Mouse (Mus musculus) MEL (cell line): ENCODE results near the gene Polr1d. TPM values are rescaled to one million over a fixed set of nuclear protein-coding genes. Genes with fewer than 3 reads are reported as not detected.

ENCODE experiments used
- DNase-seq: peaks from one replicate; pipeline ENCODE4 v3.0.0; 2011; ENCODE audit warnings: low read depth, low spot score
- H3K27ac ChIP-seq: 2 replicates; pipeline ENCODE4 v1.5.1; 2012; ENCODE audit warnings: low read depth, mild to moderate bottlenecking, control low read depth, low read length, moderate library complexity; ENCODE audit not compliant: control insufficient read depth
- H3K27me3 ChIP-seq, 2 experiments: fragments of 150-350 bp in 1 of 2; sonication (generic) in 1 of 2; 2 replicates each; pipeline ENCODE4 v1.6.1; 2012; ENCODE audit warnings: low read length in 2 of 2, mild to moderate bottlenecking in 2 of 2, improper control_type of control experiment in 1 of 2, moderate library complexity in 1 of 2; ENCODE audit not compliant: insufficient read depth in 2 of 2, control insufficient read depth in 1 of 2
- H3K36me3 ChIP-seq, 2 experiments: 2 replicates each; pipeline ENCODE4 v1.6.1; 2012 to 2014; ENCODE audit warnings: low read length in 2 of 2, improper control_type of control experiment in 1 of 2, inconsistent platforms in 1 of 2, mild to moderate bottlenecking in 1 of 2; ENCODE audit not compliant: insufficient read depth in 2 of 2, control insufficient read depth in 1 of 2
- H3K4me1 ChIP-seq, 2 experiments: fragments of 150-350 bp in 1 of 2; sonication (generic) in 1 of 2; 2 replicates each; pipeline ENCODE4 v1.6.1; 2012; ENCODE audit warnings: low read length in 2 of 2, improper control_type of control experiment in 1 of 2, mild to moderate bottlenecking in 1 of 2; ENCODE audit not compliant: insufficient read depth in 2 of 2, control insufficient read depth in 1 of 2
- H3K4me3 ChIP-seq, 2 experiments: fragments of 150-350 bp in 1 of 2; sonication (generic) in 1 of 2; 2 replicates each; pipeline ENCODE4 v1.5.1; 2012; ENCODE audit warnings: low read depth in 2 of 2, low read length in 2 of 2, mild to moderate bottlenecking in 2 of 2, moderate library complexity in 2 of 2, control low read depth in 1 of 2, improper control_type of control experiment in 1 of 2; ENCODE audit not compliant: control insufficient read depth in 1 of 2, insufficient read depth in 1 of 2
- H3K79me2 ChIP-seq: 2 replicates; pipeline ENCODE4 v1.6.1; 2012; ENCODE audit warnings: mild to moderate bottlenecking, low read length, moderate library complexity; ENCODE audit not compliant: control insufficient read depth, poor library complexity, insufficient read depth
- H3K9ac ChIP-seq: 2 replicates; pipeline ENCODE4 v1.6.1; 2012; ENCODE audit warnings: low read depth, mild to moderate bottlenecking, control low read depth, low read length, moderate library complexity; ENCODE audit not compliant: control insufficient read depth, poor library complexity, severe bottlenecking
- H3K9me3 ChIP-seq: fragments of 150-350 bp; sonication (generic); replicated peaks from 2 replicates; pipeline ENCODE4 v1.6.1; 2012; ENCODE audit warnings: mild to moderate bottlenecking, low read length, improper control_type of control experiment, moderate library complexity; ENCODE audit not compliant: insufficient read depth
- CHD1 ChIP-seq: IDR thresholded peaks from 2 replicates; pipeline ENCODE4 v1.6.1; 2012; ENCODE audit warnings: low read depth, mild to moderate bottlenecking, inconsistent platforms, low read length, improper control_type of control experiment
- CHD2 ChIP-seq: IDR thresholded peaks from 2 replicates; pipeline ENCODE4 v1.6.1; 2011; ENCODE audit warnings: low read length, improper control_type of control experiment
- E2F4 ChIP-seq: IDR thresholded peaks from 2 replicates; pipeline ENCODE4 v1.6.1; 2011; ENCODE audit warnings: low read depth, low read length, improper control_type of control experiment, borderline replicate concordance
- GATA1 ChIP-seq: IDR thresholded peaks from 2 replicates; pipeline ENCODE4 v1.6.1; 2011; ENCODE audit warnings: low read depth, low read length, improper control_type of control experiment
- HCFC1 ChIP-seq: IDR thresholded peaks from 2 replicates; pipeline ENCODE4 v1.6.1; 2012; ENCODE audit warnings: low read depth, mild to moderate bottlenecking, inconsistent platforms, low read length, improper control_type of control experiment, moderate library complexity
- KAT2A ChIP-seq: conservative IDR thresholded peaks from 2 replicates; pipeline ENCODE4 v1.6.1; 2012; ENCODE audit warnings: low read depth, low read length, improper control_type of control experiment, inconsistent platforms
- MEF2A ChIP-seq: IDR thresholded peaks from 2 replicates; pipeline ENCODE4 v1.6.1; 2014; ENCODE audit warnings: low read depth, mild to moderate bottlenecking, inconsistent platforms, low read length, improper control_type of control experiment; ENCODE audit not compliant: poor library complexity, insufficient replicate concordance, severe bottlenecking; ENCODE audit errors: extremely low read depth
- MXI1 ChIP-seq: IDR thresholded peaks from 2 replicates; pipeline ENCODE4 v1.6.1; 2011; ENCODE audit warnings: mild to moderate bottlenecking, low read depth, low read length, improper control_type of control experiment
- MYB ChIP-seq: IDR thresholded peaks from 2 replicates; pipeline ENCODE4 v1.6.1; 2011; ENCODE audit warnings: mild to moderate bottlenecking, low read depth, low read length, improper control_type of control experiment
- MYC ChIP-seq: IDR thresholded peaks from 2 replicates; pipeline ENCODE4 v1.6.1; 2011; ENCODE audit warnings: low read depth, mild to moderate bottlenecking, low read length, improper control_type of control experiment, moderate library complexity
- NELFE ChIP-seq: IDR thresholded peaks from 2 replicates; pipeline ENCODE4 v1.6.1; 2011; ENCODE audit warnings: low read depth, low read length, improper control_type of control experiment
- POLR2AphosphoS2 ChIP-seq: IDR thresholded peaks from 2 replicates; pipeline ENCODE4 v1.6.1; 2011; ENCODE audit warnings: low read length, improper control_type of control experiment
- SIN3A ChIP-seq: IDR thresholded peaks from 2 replicates; pipeline ENCODE4 v1.6.1; 2012; ENCODE audit warnings: low read length, improper control_type of control experiment, inconsistent platforms
- UBTF ChIP-seq: IDR thresholded peaks from 2 replicates; pipeline ENCODE4 v1.6.1; 2012; ENCODE audit warnings: low read depth, mild to moderate bottlenecking, inconsistent platforms, low read length, improper control_type of control experiment, moderate library complexity, borderline replicate concordance; ENCODE audit not compliant: insufficient read depth
- USF2 ChIP-seq, 2 experiments: IDR thresholded peaks; 2 replicates each; pipeline ENCODE4 v1.6.1; 2011 to 2012; ENCODE audit warnings: improper control_type of control experiment in 2 of 2, low read length in 2 of 2, borderline replicate concordance in 1 of 2, inconsistent platforms in 1 of 2, low read depth in 1 of 2, mild to moderate bottlenecking in 1 of 2; ENCODE audit not compliant: insufficient read depth in 1 of 2
- polyA plus RNA-seq, 2 experiments: library from polyadenylated mRNA; stranded (reverse) in 1 of 2; unstranded in 1 of 2; fragments of >175 nt in 1 of 2; fragments of >200 nt in 1 of 2; gene quantifications; 2 replicates each; pipeline versions ENCODE4 v1.2.1 to v1.2.4; 2012; ENCODE audit warnings: low replicate concordance in 2 of 2, low read depth in 1 of 2; ENCODE audit not compliant: insufficient read length in 2 of 2, insufficient read depth in 1 of 2, missing spikeins in 1 of 2
- total RNA-seq: library from RNA; depleted of rRNA; stranded (reverse); fragments of 300-350 nt; gene quantifications from 2 replicates; pipeline ENCODE4 v1.2.3, GENCODE M21; 2012; rRNA removed

Polr1d gene
- total and polyA plus RNA-seq, 3 experiments = 185 to 506 (median 388) TPM

DNA sequence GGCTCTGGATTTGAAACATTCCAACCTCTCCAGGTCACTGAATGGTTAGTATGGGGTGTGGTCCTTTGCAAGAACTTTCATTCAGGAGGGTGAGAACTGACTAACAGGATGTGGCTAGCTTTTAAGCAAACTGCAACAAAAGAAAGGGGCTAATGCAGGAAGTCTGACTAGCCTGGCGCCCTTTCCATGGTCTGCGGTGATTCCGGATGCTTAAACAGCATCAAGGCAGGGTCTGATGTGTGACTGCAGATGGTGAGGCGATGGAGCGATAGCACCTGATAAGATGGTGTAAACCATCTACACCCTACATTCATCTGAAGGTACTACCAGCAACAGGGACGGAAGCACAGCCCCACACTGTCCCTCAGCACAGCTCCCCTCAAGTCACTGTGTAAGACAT, 82.5 kb downstream of the Polr1d start:
- Histone ChIP-seq H3K4me1 (no peaks in the 10 kb centered on the region), H3K36me3 (no peaks in the 10 kb centered on the region), H3K4me3 (no peak overlapping the region), H3K27ac (no peak overlapping the region), H3K27me3 (no peaks in the 10 kb centered on the region), H3K9ac (no peak overlapping the region), H3K9me3 (no peaks in the 10 kb centered on the region), H3K79me2 (no peaks in the 10 kb centered on the region)
- no peak for DNase-seq
- TF ChIP-seq MEF2A = no peak
- TF ChIP-seq HCFC1 = no peak
- TF ChIP-seq E2F4 = no peak
- TF ChIP-seq MYB = no peak
- no peak for TF ChIP-seq MYC
- no peak for TF ChIP-seq CHD1
- no peak for TF ChIP-seq GATA1
- TF ChIP-seq SIN3A = no peak
- no peak for TF ChIP-seq KAT2A
- no peak for TF ChIP-seq USF2 (IDR thresholded peaks at IDR 0.05; ENCODE audit: borderline replicate concordance in 1 of 2, insufficient read depth in 1 of 2, low read depth in 1 of 2, low read length in 2 of 2)
- no peak for TF ChIP-seq MXI1
- TF ChIP-seq POLR2AphosphoS2 = no peak

DNA sequence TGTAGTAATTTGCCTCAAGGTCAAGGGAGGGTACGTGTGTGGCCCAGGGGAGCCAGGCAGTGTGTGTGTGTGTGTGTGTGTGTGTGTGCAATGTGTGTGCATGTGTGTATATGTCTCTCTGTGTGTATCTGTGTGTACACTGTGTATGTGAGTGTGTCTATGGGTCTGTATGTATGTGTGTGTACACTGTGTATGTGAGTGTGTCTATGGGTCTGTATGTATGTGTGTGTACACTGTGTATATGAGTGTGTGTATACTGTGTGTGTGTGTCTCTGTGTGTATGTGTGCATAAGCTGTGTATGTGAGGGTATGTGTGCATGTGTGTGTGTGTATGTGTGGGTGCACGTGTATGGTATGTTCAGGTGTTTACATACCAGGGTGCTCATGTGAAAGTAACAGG, 82.9 kb downstream of the Polr1d start:
- Histone ChIP-seq H3K79me2 (no peaks in the 10 kb centered on the region), H3K4me3 (no peak overlapping the region), H3K27ac (no peak overlapping the region), H3K27me3 (no peaks in the 10 kb centered on the region), H3K9ac (no peak overlapping the region), H3K36me3 (no peaks in the 10 kb centered on the region), H3K9me3 (no peaks in the 10 kb centered on the region), H3K4me1 (no peaks in the 10 kb centered on the region)
- DNase-seq = no peak
- TF ChIP-seq USF2 (IDR thresholded peaks at IDR 0.05; ENCODE audit: borderline replicate concordance in 1 of 2, insufficient read depth in 1 of 2, low read depth in 1 of 2, low read length in 2 of 2) (no peak), NELFE (no peak), CHD2 (no peak), UBTF (no peak), CHD1 (no peak), HCFC1 (no peak), E2F4 (no peak)

Other genes with a start within 250 kb of the Polr1d start
- 468 and 508 TPM in 2 replicates for gene Rpl21, start 244.2 kb upstream of the Polr1d start, total RNA-seq
- 10 to 100 TPM in 1 of 2 experiments, not detected in 1; 70.7 TPM for gene Rpl21, start 244.2 kb upstream of the Polr1d start, polyA plus RNA-seq
- gene Rasl11a, start 232.0 kb upstream of the Polr1d start, total RNA-seq = 1.1 and 1.7 TPM in 2 replicates
- 1 to 10 TPM in 1 of 2 experiments, not detected in 1; 2.3 TPM for gene Rasl11a, start 232.0 kb upstream of the Polr1d start, polyA plus RNA-seq
- gene Gtf3a, start 128.4 kb upstream of the Polr1d start, total RNA-seq = 173 and 177 TPM in 2 replicates
- 100 to 1,000 TPM in 1 of 2 experiments, not detected in 1; 204 TPM for gene Gtf3a, start 128.4 kb upstream of the Polr1d start, polyA plus RNA-seq
- 22.3 and 22.7 TPM in 2 replicates for gene Mtif3, start 113.2 kb upstream of the Polr1d start, total RNA-seq
- 10 to 100 TPM in 1 of 2 experiments, not detected in 1; 38.2 TPM for gene Mtif3, start 113.2 kb upstream of the Polr1d start, polyA plus RNA-seq
- gene Lnx2, start 464 bp upstream of the Polr1d start, total RNA-seq = 19.4 and 22.0 TPM in 2 replicates
- gene Lnx2, start 464 bp upstream of the Polr1d start, polyA plus RNA-seq = 10 to 100 TPM in 1 of 2 experiments, not detected in 1; 26.1 TPM
- not detected in 2 replicates for gene Gsx1, start 111.6 kb downstream of the Polr1d start, total RNA-seq
- gene Gsx1, start 111.6 kb downstream of the Polr1d start, polyA plus RNA-seq = not detected
- not detected in 2 replicates for gene Pdx1, start 192.9 kb downstream of the Polr1d start, total RNA-seq
- not detected for gene Pdx1, start 192.9 kb downstream of the Polr1d start, polyA plus RNA-seq
- gene Cdx2, start 230.2 kb downstream of the Polr1d start, total RNA-seq = not detected in 2 replicates
- gene Cdx2, start 230.2 kb downstream of the Polr1d start, polyA plus RNA-seq = not detected
- not detected in 2 replicates for gene Urad, start 245.4 kb downstream of the Polr1d start, total RNA-seq
- gene Urad, start 245.4 kb downstream of the Polr1d start, polyA plus RNA-seq = not detected